Mouse (Mus musculus) mammary gland, adult 2 months (tissue): ENCODE results near the gene Gm21964. TPM values are rescaled to one million over a fixed set of nuclear protein-coding genes. Genes with fewer than 3 reads are reported as not detected.

Experiments used
- polyA plus RNA-seq: library from polyadenylated mRNA; depleted of rRNA; stranded (reverse); fragments of >200 nt; gene quantifications from 2 replicates; pipeline ENCODE4 v1.2.3, GENCODE M21; 2012; ENCODE audit warnings: low replicate concordance; rRNA removed

The Gm21964 gene
- polyA plus RNA-seq, result not detected in 2 replicates

GRCm38 (mm10) chr8:110100907-110101306, at the start of gene Gm21964:
Gm21964 (plus strand) TSS chr8:110101207.

GRCm38 (mm10) chr8:110079282-110080221, 21.5 kb upstream of the Gm21964 start, which contains the start of gene Zfp612:
Zfp612 (plus strand) TSS chr8:110079746.

GRCm38 (mm10) chr8:110102653-110103052, 1.6 kb downstream of the Gm21964 start, which contains the start of gene Gm17720:
Gm17720 (minus strand) TSS chr8:110102753.

Other genes starting within 250 kb of the Gm21964 start
- gene Phlpp2, start 232.7 kb upstream of the Gm21964 start, polyA plus RNA-seq, result 4.8 and 7.4 TPM in 2 replicates
- gene Marveld3, start 139.0 kb upstream of the Gm21964 start, polyA plus RNA-seq, result 3.3 and 4.6 TPM in 2 replicates
- gene Tat, start 110.8 kb upstream of the Gm21964 start, polyA plus RNA-seq, result 2.5 TPM in 1 of 2 replicates, not detected in the other
- gene Chst4, start 61.5 kb upstream of the Gm21964 start, polyA plus RNA-seq, result 6.0 and 14.9 TPM in 2 replicates
- 0.93 and 1.3 TPM in 2 replicates for gene Zfp612, start 21.5 kb upstream of the Gm21964 start, polyA plus RNA-seq
- not detected in 2 replicates for gene Gm17720, start 1.5 kb downstream of the Gm21964 start, polyA plus RNA-seq
- gene Calb2, start 67.0 kb downstream of the Gm21964 start, polyA plus RNA-seq, result 0.10 TPM in 1 of 2 replicates, not detected in the other
- gene Cmtr2, start 114.5 kb downstream of the Gm21964 start, polyA plus RNA-seq, result 3.2 and 4.2 TPM in 2 replicates
- gene Hydin, start 165.8 kb downstream of the Gm21964 start, polyA plus RNA-seq, result 0.06 and 0.10 TPM in 2 replicates